ENCODE assay signal across 8 mouse cellular contexts in genomic region chr7:99467916-99468282, GRCm38 (mm10). TPM values are rescaled to one million over a fixed set of nuclear protein-coding genes. Genes with fewer than 3 reads are reported as not detected.
DNase-seq lines count a peak whose midpoint lies in the region; ATAC-seq lines count a peak whose summit lies in the region.

No protein-coding gene starts in this region.

- H3K9ac ChIP-seq in embryonic facial prominence, embryonic 14.5 days (ENCODE audit: low read depth, low read length): peak overlapping the region; percentile 84
- peak overlapping the region; percentile 81 for H3K9ac ChIP-seq in hindbrain, embryonic 12.5 days
- peak overlapping the region; percentile 88 for H3K9ac ChIP-seq in limb, embryonic 13.5 days
- H3K9ac ChIP-seq in midbrain, embryonic 13.5 days (replicated peaks): peak overlapping the region; percentile 78

- no peaks in the 10 kb centered on the region for H3K9me3 ChIP-seq in embryonic facial prominence, embryonic 14.5 days (ENCODE audit: control insufficient read depth, low read length)
- H3K9me3 ChIP-seq in hindbrain, embryonic 12.5 days (replicated peaks): no peaks in the 10 kb centered on the region
- no peaks in the 10 kb centered on the region for H3K9me3 ChIP-seq in limb, embryonic 13.5 days
- H3K9me3 ChIP-seq in midbrain, embryonic 13.5 days: no peaks in the 10 kb centered on the region

- H3K27ac ChIP-seq in embryonic facial prominence, embryonic 14.5 days (replicated peaks; ENCODE audit: low read depth, low read length): peak overlapping the region; percentile 95
- peak overlapping the region; percentile 92 for H3K27ac ChIP-seq in hindbrain, embryonic 12.5 days
- H3K27ac ChIP-seq in limb, embryonic 13.5 days: peak overlapping the region; percentile 91
- H3K27ac ChIP-seq in midbrain, embryonic 13.5 days: peak overlapping the region; percentile 89

- peak overlapping the region; percentile 64 for H3K4me3 ChIP-seq in embryonic facial prominence, embryonic 14.5 days (ENCODE audit: low read depth, low read length)
- H3K4me3 ChIP-seq in hindbrain, embryonic 12.5 days: peak overlapping the region; percentile 50
- H3K4me3 ChIP-seq in limb, embryonic 13.5 days: peak overlapping the region; percentile 62
- peak overlapping the region; percentile 49 for H3K4me3 ChIP-seq in midbrain, embryonic 13.5 days (replicated peaks)

- ATAC-seq in embryonic facial prominence, embryonic 14.5 days (ENCODE audit: low read depth): no peak
- no peak for ATAC-seq in hindbrain, embryonic 12.5 days (ENCODE audit: low FRiP score)
- ATAC-seq in limb, embryonic 13.5 days (ENCODE audit: low FRiP score, low read depth): no peak
- ATAC-seq in midbrain, embryonic 13.5 days: no peak

- DNase-seq in adrenal gland, adult (ENCODE audit: inconsistent age in 2 of 2, low spot score in 1 of 2): peak; percentile 55 to 74
- DNase-seq in adrenal gland, postnatal 25 days: no peak
- peak; percentile 94 for DNase-seq in 416B (ENCODE audit: low read depth)
- DNase-seq in embryonic facial prominence, embryonic 14.5 days (ENCODE audit: low spot score): peak; percentile 50
- DNase-seq in frontal cortex, postnatal 25 days (ENCODE audit: low spot score in 2 of 2): no peak

- WGBS in embryonic facial prominence, embryonic 14.5 days: 30% methylated on average over 4 of the region's 11 CpGs
- 19% methylated on average over 11 of the region's 11 CpGs for WGBS in hindbrain, embryonic 12.5 days
- 22% methylated on average over 11 of the region's 11 CpGs for WGBS in limb, embryonic 13.5 days
- whole genome bisulfite sequencing in midbrain, embryonic 13.5 days: 27% methylated on average over 7 of the region's 11 CpGs

- no peaks in the 10 kb centered on the region for H3K27me3 ChIP-seq in embryonic facial prominence, embryonic 14.5 days (replicated peaks; ENCODE audit: control insufficient read depth, insufficient read depth, low read length)
- H3K27me3 ChIP-seq in hindbrain, embryonic 12.5 days: no peaks in the 10 kb centered on the region
- H3K27me3 ChIP-seq in limb, embryonic 13.5 days: no peaks in the 10 kb centered on the region
- 0 out of 2 replicates have a peak, but pooled peaks cover 5% of the 10 kb centered on the region for H3K27me3 ChIP-seq in midbrain, embryonic 13.5 days

- H3K36me3 ChIP-seq in embryonic facial prominence, embryonic 14.5 days (ENCODE audit: control insufficient read depth, insufficient read depth, low read length): peaks cover 12% of the 10 kb centered on the region
- peaks cover 14% of the 10 kb centered on the region for H3K36me3 ChIP-seq in hindbrain, embryonic 12.5 days
- H3K36me3 ChIP-seq in limb, embryonic 13.5 days: peaks cover 16% of the 10 kb centered on the region
- H3K36me3 ChIP-seq in midbrain, embryonic 13.5 days: peaks cover 16% of the 10 kb centered on the region

- peak overlapping the region; percentile 86 for H3K4me2 ChIP-seq in embryonic facial prominence, embryonic 14.5 days (ENCODE audit: low read depth, low read length)
- H3K4me2 ChIP-seq in hindbrain, embryonic 12.5 days (replicated peaks): peak overlapping the region; percentile 83
- H3K4me2 ChIP-seq in limb, embryonic 13.5 days (replicated peaks): peak overlapping the region; percentile 82
- H3K4me2 ChIP-seq in midbrain, embryonic 13.5 days (replicated peaks): peak overlapping the region; percentile 73

- peaks cover 15% of the 10 kb centered on the region for H3K4me1 ChIP-seq in embryonic facial prominence, embryonic 14.5 days (ENCODE audit: control insufficient read depth, insufficient read depth, low read length)
- H3K4me1 ChIP-seq in hindbrain, embryonic 12.5 days: peaks cover 46% of the 10 kb centered on the region
- peaks cover 34% of the 10 kb centered on the region for H3K4me1 ChIP-seq in limb, embryonic 13.5 days
- H3K4me1 ChIP-seq in midbrain, embryonic 13.5 days (replicated peaks): peaks cover 51% of the 10 kb centered on the region

RNA-seq across cellular contexts. Expression of gene Klhl35, which starts 2.1 kb away (rescaled TPM):
- 0.43 and 1.5 TPM in 2 replicates for total RNA-seq in adrenal gland, postnatal 25 days (2021)
- polyA plus RNA-seq in embryonic facial prominence, embryonic 14.5 days (2014; fragmentation: Nextera tagmentation; extraction: Ambion mirVana): 0.74 and 1.3 TPM in 2 replicates
- 39.2 and 47.1 TPM in 2 replicates for polyA plus RNA-seq in hindbrain, embryonic 12.5 days (2016; fragmentation: Nextera tagmentation; extraction: Ambion mirVana)
- polyA plus RNA-seq in limb, embryonic 13.5 days (2015; fragmentation: Nextera tagmentation; extraction: Ambion mirVana): 0.84 and 0.87 TPM in 2 replicates
- 9.0 and 17.2 TPM in 2 replicates for polyA plus RNA-seq in midbrain, embryonic 13.5 days (2015; fragmentation: Nextera tagmentation; extraction: Ambion mirVana)

RNA-seq across cellular contexts. Expression of gene Rps3, which starts 15.6 kb away (rescaled TPM):
- total RNA-seq in adrenal gland, postnatal 25 days (2021): 552 and 603 TPM in 2 replicates
- polyA plus RNA-seq in embryonic facial prominence, embryonic 14.5 days (2014; fragmentation: Nextera tagmentation; extraction: Ambion mirVana): 876 and 912 TPM in 2 replicates
- polyA plus RNA-seq in hindbrain, embryonic 12.5 days (2016; fragmentation: Nextera tagmentation; extraction: Ambion mirVana): 512 and 534 TPM in 2 replicates
- 767 and 820 TPM in 2 replicates for polyA plus RNA-seq in limb, embryonic 13.5 days (2015; fragmentation: Nextera tagmentation; extraction: Ambion mirVana)
- polyA plus RNA-seq in midbrain, embryonic 13.5 days (2015; fragmentation: Nextera tagmentation; extraction: Ambion mirVana): 531 and 554 TPM in 2 replicates

Comparison
In these comparisons a context has a peak if more than half of its experiments do, and no peak if none do; other contexts are left out.
1. DNase-seq: peak in adrenal gland, adult (2 of 2), 416B (single experiment) and embryonic facial prominence, embryonic 14.5 days (single experiment); none in adrenal gland, postnatal 25 days (single experiment) and frontal cortex, postnatal 25 days (0 of 2).
2. Peak in every context shown above with its lines, with median percentiles within 50 percentile points of each other: H3K27ac ChIP-seq, H3K4me2 ChIP-seq, H3K4me3 ChIP-seq and H3K9ac ChIP-seq.